Comparison of ENCODE assay signal across 17 mouse cellular contexts in the genomic region with DNA sequence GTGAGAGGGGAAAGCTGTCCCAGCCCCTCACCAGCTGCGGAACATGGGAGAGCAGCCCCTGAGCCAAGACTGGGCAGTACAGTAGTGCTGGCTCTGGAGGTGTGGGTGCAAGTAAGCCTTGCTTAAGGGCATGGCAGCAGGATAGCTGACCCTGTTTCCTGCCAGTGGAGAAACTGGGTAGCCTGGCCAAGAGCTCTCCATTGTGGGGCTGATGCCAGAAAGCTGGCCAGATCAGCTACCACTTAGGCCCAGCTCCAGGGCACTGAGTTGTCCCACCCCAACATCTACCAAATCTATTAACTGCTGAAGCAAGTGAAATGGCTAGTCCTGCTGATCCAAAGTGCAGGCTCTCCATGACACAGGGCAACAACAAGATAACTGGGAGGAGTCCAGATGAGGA.
A peak's percentile ranks its signal among the peaks of the same experiment; 100 is the strongest.
DNase-seq lines count a peak whose midpoint lies in the region; ATAC-seq lines count a peak whose summit lies in the region.
"Had no signal": no experiment of that assay in that cellular context is flagged by ENCODE, and none has a peak within 500 bp of the region (broad histone marks: within the 10 kb centered on the region; RNA-seq: fewer than 3 reads in every experiment).

No protein-coding gene starts in this region.

- no peaks in the 10 kb centered on the region for H3K4me1 ChIP-seq in hindbrain, embryonic 16.5 days (ENCODE audit: control insufficient read depth, insufficient read depth, low read depth, low read length)
- peaks cover 3% of the 10 kb centered on the region; the same call in 1 of the 2 replicates for H3K4me1 ChIP-seq in hindbrain, embryonic 13.5 days (replicated peaks)
- H3K4me1 ChIP-seq: forebrain, embryonic 10.5 days; intestine, embryonic 15.5 days; limb, embryonic 15.5 days; midbrain, embryonic 13.5 days had no signal

- peak; percentile 8 for DNase-seq in adrenal gland, postnatal 10 days
- DNase-seq in adrenal gland, adult (ENCODE audit: inconsistent age in 2 of 2, low spot score in 1 of 2): no peak
- peak; percentile 11 for DNase-seq in gastrocnemius, postnatal 10 days
- no peak for DNase-seq in gastrocnemius, adult 18-20 months (ENCODE audit: low spot score)
- DNase-seq in adipocyte (ENCODE audit: low spot score): peak; percentile 5
- DNase-seq in right cerebral cortex, adult 18-20 months: no peak
- DNase-seq: kidney, postnatal 14 days; layer of hippocampus, adult 9-11 months; liver, postnatal 0 days had no signal

- no peaks in the 10 kb centered on the region for H3K9me3 ChIP-seq in hindbrain, embryonic 16.5 days (ENCODE audit: control insufficient read depth, low read length)
- no peaks in the 10 kb centered on the region for H3K9me3 ChIP-seq in hindbrain, embryonic 13.5 days
- H3K9me3 ChIP-seq: forebrain, embryonic 10.5 days; intestine, embryonic 15.5 days; limb, embryonic 15.5 days; midbrain, embryonic 13.5 days had no signal

- H3K4me2 ChIP-seq in hindbrain, embryonic 16.5 days (ENCODE audit: low read length): no peak overlapping the region
- no peak overlapping the region for H3K4me2 ChIP-seq in hindbrain, embryonic 13.5 days
- H3K4me2 ChIP-seq: intestine, embryonic 15.5 days; limb, embryonic 15.5 days; midbrain, embryonic 13.5 days had no signal

- 0 out of 2 replicates have a peak, but pooled peaks have one; percentile 17 for ATAC-seq in hindbrain, embryonic 16.5 days
- no peak for ATAC-seq in hindbrain, embryonic 13.5 days (ENCODE audit: low FRiP score)
- ATAC-seq: intestine, embryonic 15.5 days; liver, postnatal 0 days; midbrain, embryonic 13.5 days; Patski had no signal

- H3K9ac ChIP-seq in hindbrain, embryonic 16.5 days (ENCODE audit: low read depth, low read length): no peak overlapping the region
- no peak overlapping the region for H3K9ac ChIP-seq in hindbrain, embryonic 13.5 days
- H3K9ac ChIP-seq: intestine, embryonic 15.5 days; limb, embryonic 15.5 days; liver, postnatal 0 days; midbrain, embryonic 13.5 days had no signal

- no peaks in the 10 kb centered on the region for H3K36me3 ChIP-seq in hindbrain, embryonic 16.5 days (ENCODE audit: control insufficient read depth, insufficient read depth, low read length)
- no peaks in the 10 kb centered on the region for H3K36me3 ChIP-seq in hindbrain, embryonic 13.5 days
- H3K36me3 ChIP-seq: forebrain, embryonic 10.5 days; intestine, embryonic 15.5 days; limb, embryonic 15.5 days; midbrain, embryonic 13.5 days had no signal

- H3K27me3 ChIP-seq in hindbrain, embryonic 16.5 days (replicated peaks; ENCODE audit: control insufficient read depth, insufficient read depth, low read length): no peaks in the 10 kb centered on the region
- no peaks in the 10 kb centered on the region for H3K27me3 ChIP-seq in hindbrain, embryonic 13.5 days
- H3K27me3 ChIP-seq: intestine, embryonic 15.5 days; limb, embryonic 15.5 days; midbrain, embryonic 13.5 days; Patski had no signal

- WGBS in hindbrain, embryonic 16.5 days: 100% methylated on average over 1 of the region's 1 CpGs
- 96% methylated on average over 1 of the region's 1 CpGs for WGBS in hindbrain, embryonic 13.5 days

- H3K4me3 ChIP-seq in hindbrain, embryonic 16.5 days (ENCODE audit: low read length): no peak overlapping the region
- H3K4me3 ChIP-seq in hindbrain, embryonic 13.5 days: no peak overlapping the region
- H3K4me3 ChIP-seq: forebrain, embryonic 10.5 days; intestine, embryonic 15.5 days; limb, embryonic 15.5 days; midbrain, embryonic 13.5 days had no signal

- H3K27ac ChIP-seq in hindbrain, embryonic 16.5 days (ENCODE audit: low read depth, low read length): no peak overlapping the region
- no peak overlapping the region for H3K27ac ChIP-seq in hindbrain, embryonic 13.5 days
- H3K27ac ChIP-seq: forebrain, embryonic 10.5 days; intestine, embryonic 15.5 days; limb, embryonic 15.5 days; macrophage; midbrain, embryonic 13.5 days had no signal

Comparison
In these comparisons a context has a peak if more than half of its experiments do, and no peak if none do; other contexts are left out.
1. DNase-seq: peak in adrenal gland, postnatal 10 days (single experiment), gastrocnemius, postnatal 10 days (single experiment) and adipocyte (single experiment); none in adrenal gland, adult (0 of 2), gastrocnemius, adult 18-20 months (single experiment) and right cerebral cortex, adult 18-20 months (single experiment).